Mouse (Mus musculus) heart, embryonic 13.5 days (tissue): Measurements from ENCODE around the gene Pusl1. TPM values are rescaled to one million over a fixed set of nuclear protein-coding genes. Genes with fewer than 3 reads are reported as not detected.
A peak's percentile ranks its signal among the peaks of the same experiment; 100 is the strongest.

ENCODE experiments used
- ATAC-seq: fragments of 200-750 bp; cut with Nextera tagmentation; 2 replicates; pipeline ENCODE4 v1.8.0; 2017; ENCODE audit warnings: moderate TSS enrichment; ENCODE audit not compliant: insufficient number of reproducible peaks, low FRiP score, low TSS enrichment; ENCODE audit errors: extremely low read depth
- H3K27ac ChIP-seq: fragments of 300-500 bp; sonication (generic); replicated peaks from 2 replicates; pipeline ENCODE4 v1.5.1; 2015; ENCODE audit warnings: moderate library complexity, mild to moderate bottlenecking, inconsistent platforms
- H3K27me3 ChIP-seq: fragments of 300-500 bp; sonication (generic); replicated peaks from 2 replicates; pipeline ENCODE4 v1.6.1; 2015; ENCODE audit warnings: mild to moderate bottlenecking, inconsistent platforms
- H3K36me3 ChIP-seq: fragments of 300-500 bp; sonication (generic); 2 replicates; pipeline ENCODE4 v1.6.1; 2015; ENCODE audit warnings: mild to moderate bottlenecking, inconsistent platforms
- H3K4me1 ChIP-seq: fragments of 300-500 bp; sonication (generic); 2 replicates; pipeline ENCODE4 v1.6.1; 2015; ENCODE audit warnings: inconsistent platforms
- H3K4me2 ChIP-seq: fragments of 300-500 bp; sonication (generic); 2 replicates; pipeline ENCODE4 v1.6.1; 2015; ENCODE audit warnings: inconsistent platforms, mild to moderate bottlenecking, moderate library complexity
- H3K4me3 ChIP-seq: fragments of 300-500 bp; sonication (generic); 2 replicates; pipeline ENCODE4 v1.5.1; 2015; ENCODE audit warnings: moderate library complexity, mild to moderate bottlenecking, inconsistent platforms
- H3K9ac ChIP-seq: fragments of 300-500 bp; sonication (generic); 2 replicates; pipeline ENCODE4 v1.6.1; 2015; ENCODE audit warnings: inconsistent platforms, mild to moderate bottlenecking, moderate library complexity
- H3K9me3 ChIP-seq: fragments of 300-500 bp; sonication (generic); 2 replicates; pipeline ENCODE4 v1.6.1; 2016; ENCODE audit warnings: inconsistent platforms
- WGBS: fragments of 180-500 bp; shearing (Covaris S2); methylation state at CpG from one replicate; pipeline ENCODE4 v1.1.7; 2015; ENCODE audit warnings: mixed read lengths; 5-methylcytosine and 5-hydroxymethylcytosine counted together
- polyA plus RNA-seq: library from polyadenylated mRNA; unstranded; fragments of >200 nt; fragmentation: Nextera tagmentation; extraction: Ambion mirVana; gene quantifications from 2 replicates; pipeline ENCODE4 v1.2.1, GENCODE M21; 2015

Pusl1 gene
- polyA plus RNA-seq, 1 experiment from 2014 or later: 32.5 TPM

DNA sequence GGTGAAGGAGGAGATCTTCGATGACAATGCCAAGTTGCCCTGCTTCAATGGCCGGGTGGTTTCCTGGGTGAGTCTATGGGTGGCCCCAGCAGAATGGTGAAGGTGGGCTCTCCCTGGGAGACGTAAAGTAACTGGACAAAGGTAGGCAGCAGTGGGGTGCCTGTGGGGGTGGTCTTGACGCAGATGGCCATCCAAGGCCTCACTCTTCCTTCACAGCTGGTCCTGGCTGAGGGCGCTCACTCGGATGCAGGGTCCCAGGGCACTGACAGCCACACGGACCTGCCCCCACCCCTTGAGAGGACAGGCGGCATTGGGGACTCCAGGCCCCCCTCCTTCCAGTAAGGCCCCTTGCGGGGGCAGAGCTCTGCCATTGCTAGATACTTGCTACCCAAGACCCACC, 38.2 kb downstream of the Pusl1 start:
- WGBS: 85% methylated on average over 9 of the region's 9 CpGs
- H3K4me1 ChIP-seq: peaks cover 21% of the 10 kb centered on the region
- no peak overlapping the region for H3K9ac ChIP-seq
- H3K27ac ChIP-seq: no peak overlapping the region
- no peak overlapping the region for H3K4me2 ChIP-seq
- H3K36me3 ChIP-seq: peaks cover 52% of the 10 kb centered on the region
- H3K27me3 ChIP-seq: no peaks in the 10 kb centered on the region
- H3K9me3 ChIP-seq: no peaks in the 10 kb centered on the region
- H3K4me3 ChIP-seq: no peak overlapping the region
- ATAC-seq: no peak

DNA sequence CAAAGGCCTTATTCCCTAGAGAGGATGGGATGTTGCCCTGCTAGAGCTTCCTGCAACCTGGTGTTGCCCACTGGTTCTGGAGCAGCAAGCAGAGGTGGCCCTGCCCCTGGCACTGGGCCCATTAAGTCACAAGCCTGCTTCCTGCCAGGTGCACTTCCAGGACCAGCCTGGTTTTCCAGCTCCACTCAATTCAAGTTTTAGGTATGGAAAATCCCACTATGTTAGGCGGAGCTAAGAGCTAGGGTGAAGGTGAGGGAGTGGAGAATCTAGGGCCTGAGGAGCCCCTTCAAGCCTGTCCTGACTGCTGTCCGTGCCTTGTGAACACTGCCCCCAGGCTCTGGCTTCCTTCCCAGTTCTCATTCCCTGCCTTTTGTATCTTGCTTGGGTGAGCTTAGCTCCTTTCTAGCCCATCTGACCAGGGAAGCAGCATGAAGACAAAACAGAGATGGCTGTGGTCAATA, 39.6 kb downstream of the Pusl1 start:
- no peak overlapping the region for H3K4me2 ChIP-seq
- no peak overlapping the region for H3K27ac ChIP-seq
- no peak overlapping the region for H3K4me3 ChIP-seq
- H3K27me3 ChIP-seq: no peaks in the 10 kb centered on the region
- no peaks in the 10 kb centered on the region for H3K9me3 ChIP-seq
- 72% methylated on average over 2 of the region's 2 CpGs for WGBS
- no peak overlapping the region for H3K9ac ChIP-seq
- ATAC-seq: no peak
- peaks cover 28% of the 10 kb centered on the region for H3K4me1 ChIP-seq
- peaks cover 38% of the 10 kb centered on the region for H3K36me3 ChIP-seq

DNA sequence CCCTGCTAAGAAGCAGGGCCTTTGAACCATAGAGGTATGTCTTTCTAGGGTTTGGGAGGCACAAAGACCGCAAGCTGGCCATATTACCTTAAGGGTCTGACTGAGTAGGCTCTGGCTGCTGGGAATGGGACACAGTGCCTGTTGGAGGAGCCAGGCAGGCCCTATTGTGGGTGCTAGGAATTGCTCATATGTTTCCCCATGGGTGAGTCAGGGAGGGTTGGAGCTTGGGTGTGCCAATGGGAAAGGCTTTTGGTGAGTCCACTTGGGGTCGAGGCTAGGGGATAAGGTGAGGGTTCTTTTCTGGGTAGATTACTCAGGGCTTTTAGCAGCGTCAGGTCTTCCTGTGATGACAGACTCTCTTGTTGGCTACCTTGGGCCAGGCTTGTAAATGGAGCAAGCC, 40.2 kb downstream of the Pusl1 start:
- Histone ChIP-seq H3K4me2 (no peak overlapping the region), H3K27ac (no peak overlapping the region), H3K9ac (no peak overlapping the region), H3K4me3 (no peak overlapping the region), H3K4me1 (peaks cover 34% of the 10 kb centered on the region), H3K27me3 (no peaks in the 10 kb centered on the region), H3K36me3 (peaks cover 31% of the 10 kb centered on the region), H3K9me3 (no peaks in the 10 kb centered on the region)
- no peak for ATAC-seq
- 86% methylated on average over 3 of the region's 3 CpGs for WGBS

DNA sequence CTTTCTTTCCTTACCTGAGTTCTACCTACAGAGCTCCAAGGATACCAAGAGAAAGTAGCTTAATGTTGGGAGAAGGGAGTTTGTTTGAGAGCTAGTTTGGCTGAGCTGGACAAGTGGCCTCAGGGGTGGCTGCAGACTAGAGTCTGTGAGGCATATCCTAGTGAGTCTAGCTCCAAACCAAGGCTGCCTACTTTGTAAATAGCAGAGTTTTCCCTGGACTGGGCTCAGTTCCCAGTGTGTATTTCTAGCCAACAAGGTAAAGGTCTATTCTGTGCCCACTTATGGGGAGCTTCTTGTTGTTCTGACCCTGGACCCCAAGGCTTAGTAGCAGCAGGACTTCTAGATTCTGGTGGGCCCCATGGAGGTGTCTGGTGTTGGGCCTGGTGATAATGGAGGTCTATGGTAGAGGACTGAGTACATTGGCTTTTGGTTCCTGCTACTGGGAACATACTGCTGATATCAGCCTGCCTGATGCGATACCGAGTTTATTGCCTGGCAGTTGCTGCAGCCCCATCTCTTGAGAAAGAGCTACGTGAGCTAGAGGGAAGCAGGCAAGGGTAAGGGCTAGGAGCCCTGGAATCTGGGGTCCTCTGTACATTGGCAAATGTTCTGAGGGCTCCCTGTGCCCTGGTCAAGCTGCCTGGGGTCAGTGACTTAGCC, 41.7 kb downstream of the Pusl1 start:
- Histone ChIP-seq H3K9me3 (no peaks in the 10 kb centered on the region), H3K36me3 (peaks cover 17% of the 10 kb centered on the region), H3K27ac (no peak overlapping the region), H3K27me3 (no peaks in the 10 kb centered on the region), H3K9ac (no peak overlapping the region), H3K4me3 (no peak overlapping the region), H3K4me1 (peaks cover 35% of the 10 kb centered on the region), H3K4me2 (no peak overlapping the region)
- 85% methylated on average over 3 of the region's 3 CpGs for whole genome bisulfite sequencing
- no peak for ATAC-seq

DNA sequence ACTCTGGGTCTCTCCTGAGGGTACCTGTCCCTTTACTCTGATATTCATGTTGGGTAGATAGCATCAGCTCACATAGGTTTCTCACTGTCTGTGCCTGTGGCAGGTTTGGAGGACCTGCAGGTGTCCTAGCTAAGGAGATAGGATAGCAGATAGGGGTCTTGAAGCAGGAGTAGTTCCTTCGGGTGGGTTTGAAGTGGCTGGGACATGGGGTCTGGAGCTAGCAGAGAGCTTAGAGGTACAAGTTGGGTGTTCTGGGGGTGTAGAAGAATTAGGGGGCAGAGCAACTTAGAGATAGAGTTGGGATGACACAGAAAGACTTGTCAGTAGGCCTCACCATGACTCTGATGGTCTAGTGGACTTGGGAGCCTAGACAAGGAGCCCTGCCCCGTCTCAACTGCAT, 42.2 kb downstream of the Pusl1 start:
- no peak for ATAC-seq
- H3K4me3 ChIP-seq: no peak overlapping the region
- peak overlapping the region; percentile 19; the same call in 1 of the 2 replicates for H3K9ac ChIP-seq
- H3K36me3 ChIP-seq: peaks cover 14% of the 10 kb centered on the region
- no peak overlapping the region for H3K4me2 ChIP-seq
- no peaks in the 10 kb centered on the region for H3K27me3 ChIP-seq
- WGBS: 81% methylated on average over 2 of the region's 2 CpGs
- H3K9me3 ChIP-seq: no peaks in the 10 kb centered on the region
- peaks cover 35% of the 10 kb centered on the region for H3K4me1 ChIP-seq
- H3K27ac ChIP-seq: no peak overlapping the region

DNA sequence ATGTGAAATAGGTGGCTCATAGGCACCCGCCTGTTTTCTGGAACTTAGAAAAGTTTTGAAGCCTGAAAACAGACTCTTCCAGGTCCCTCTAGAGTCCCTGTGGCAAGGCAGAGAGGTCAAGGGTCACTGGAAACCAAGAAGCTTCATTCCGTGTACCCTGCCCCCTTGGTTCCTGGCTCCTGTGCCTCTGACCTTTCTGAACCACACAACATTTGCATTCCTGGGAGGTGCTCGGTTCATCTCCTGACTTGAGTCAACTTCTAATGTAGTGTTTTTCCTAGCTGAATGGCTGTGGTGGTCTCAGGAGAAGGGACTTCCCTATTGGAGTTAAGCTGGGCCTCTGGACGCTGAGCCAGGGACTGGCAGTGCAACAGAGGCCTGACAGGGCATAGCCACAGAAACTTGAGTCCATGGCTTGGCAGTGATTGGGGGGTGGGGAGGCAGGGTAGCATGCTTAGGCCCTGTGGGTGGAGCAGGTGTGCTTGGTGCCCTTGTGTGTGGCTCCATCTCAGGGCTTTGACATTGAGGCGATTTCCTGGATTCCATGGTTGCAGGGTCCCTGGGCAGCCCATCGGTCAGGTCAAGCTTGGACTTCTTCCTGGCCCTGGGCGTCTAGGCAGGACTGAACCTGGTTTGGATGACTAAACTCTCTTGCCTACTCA, 43.0 kb downstream of the Pusl1 start:
- H3K4me2 ChIP-seq: peak overlapping the region; percentile 98
- H3K4me1 ChIP-seq: peaks cover 35% of the 10 kb centered on the region
- H3K9ac ChIP-seq: peak overlapping the region; percentile 97
- ATAC-seq: no peak
- 62% methylated on average over 7 of the region's 7 CpGs for WGBS
- peaks cover 12% of the 10 kb centered on the region for H3K36me3 ChIP-seq
- H3K27me3 ChIP-seq: no peaks in the 10 kb centered on the region
- H3K27ac ChIP-seq: no peak overlapping the region
- no peaks in the 10 kb centered on the region for H3K9me3 ChIP-seq
- peak overlapping the region; percentile 92 for H3K4me3 ChIP-seq

DNA sequence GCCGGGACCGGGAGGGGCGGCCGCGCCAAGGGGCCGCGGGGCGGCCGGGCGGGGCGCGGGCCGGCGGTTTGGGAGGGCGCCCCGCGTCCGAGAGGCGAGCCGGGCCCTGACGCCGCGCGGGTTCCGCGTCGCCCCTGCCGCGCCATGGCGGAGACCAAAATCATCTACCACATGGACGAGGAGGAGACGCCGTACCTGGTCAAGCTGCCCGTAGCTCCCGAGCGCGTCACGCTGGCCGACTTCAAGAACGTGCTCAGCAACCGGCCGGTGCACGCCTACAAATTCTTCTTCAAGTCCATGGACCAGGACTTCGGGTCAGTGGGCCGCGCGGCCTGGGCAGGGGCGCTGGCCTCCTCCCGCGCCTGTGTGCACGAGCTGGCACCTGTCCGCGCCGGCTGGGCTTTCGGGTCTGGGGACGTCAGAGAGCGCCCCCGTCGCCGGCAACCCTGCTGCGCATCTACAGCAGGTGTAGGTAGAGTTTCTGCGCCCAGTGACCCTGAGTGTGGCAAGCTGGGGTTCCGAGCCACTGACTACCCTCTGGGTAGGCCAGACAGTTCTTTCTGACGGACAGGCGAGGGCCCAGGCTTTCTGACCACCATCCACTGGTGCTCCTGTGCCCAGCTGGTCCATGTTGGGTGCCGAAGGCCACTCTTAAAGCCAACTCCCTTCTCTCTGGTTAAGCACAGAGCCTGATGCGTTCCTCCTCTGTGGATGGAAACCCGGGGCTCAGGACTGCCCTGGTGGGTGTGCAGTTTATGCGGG, 43.8 kb downstream of the Pusl1 start:
- Histone ChIP-seq H3K36me3 (peaks cover 16% of the 10 kb centered on the region), H3K4me2 (peak overlapping the region; percentile 98), H3K9ac (peak overlapping the region; percentile 97), H3K27ac (peak overlapping the region; percentile 70), H3K4me3 (peak overlapping the region; percentile 92), H3K27me3 (no peaks in the 10 kb centered on the region), H3K9me3 (no peaks in the 10 kb centered on the region), H3K4me1 (peaks cover 35% of the 10 kb centered on the region)
- ATAC-seq: peak; percentile 6; the same call in 1 of the 2 replicates
- WGBS: 2% methylated on average over 56 of the region's 69 CpGs

DNA sequence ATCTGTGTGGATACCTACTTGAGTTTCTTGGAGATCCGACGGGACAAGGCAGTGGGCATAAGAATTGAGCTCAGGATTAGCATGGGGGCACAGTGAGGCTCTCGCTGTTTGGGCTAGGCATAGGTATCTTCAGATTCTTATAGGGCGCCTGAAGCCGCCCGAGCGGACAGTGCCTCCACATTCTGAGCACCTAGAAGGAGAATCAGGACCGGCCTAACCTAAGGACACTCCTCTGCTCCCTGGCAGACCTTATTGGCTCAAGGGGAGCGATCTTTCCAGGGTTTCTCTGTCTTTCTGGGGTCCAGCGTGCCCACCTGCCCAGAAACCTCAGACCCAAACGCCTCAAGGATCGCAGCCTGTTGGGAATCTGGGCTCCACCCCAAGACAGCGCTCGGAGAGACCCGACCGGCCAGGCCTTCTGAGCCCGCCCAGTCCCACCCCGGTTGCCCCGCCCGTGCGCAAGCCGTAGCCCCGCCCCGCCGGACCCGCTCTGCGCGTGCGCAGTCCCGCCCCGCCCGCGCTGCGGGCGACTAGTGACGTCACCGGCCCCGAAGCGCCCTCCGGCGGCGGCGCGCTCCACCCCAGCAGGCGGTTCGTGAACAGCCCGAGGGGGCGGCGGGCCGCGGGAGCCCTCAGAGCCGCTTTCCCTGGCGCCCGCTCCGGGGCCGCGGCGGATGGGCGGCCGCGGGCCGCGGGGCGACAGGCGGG, 44.6 kb downstream of the Pusl1 start, which contains the start of gene Dvl1:
Gene Dvl1 (plus strand): TSS at position 532 of the 708 bp plus-strand sequence.
- H3K27ac ChIP-seq: peak within 1 kb of the TSS; percentile 70
- ATAC-seq: peak; percentile 92
- H3K9me3 ChIP-seq: no peaks in the 10 kb centered on the region
- 1% methylated on average over 64 of the region's 65 CpGs for WGBS
- H3K27me3 ChIP-seq: no peaks in the 10 kb centered on the region
- peak within 1 kb of the TSS; percentile 92 for H3K4me3 ChIP-seq
- peaks cover 22% of the 10 kb centered on the region for H3K36me3 ChIP-seq
- H3K4me2 ChIP-seq: peak within 1 kb of the TSS; percentile 98
- peak within 1 kb of the TSS; percentile 97 for H3K9ac ChIP-seq
- peaks cover 35% of the 10 kb centered on the region for H3K4me1 ChIP-seq

DNA sequence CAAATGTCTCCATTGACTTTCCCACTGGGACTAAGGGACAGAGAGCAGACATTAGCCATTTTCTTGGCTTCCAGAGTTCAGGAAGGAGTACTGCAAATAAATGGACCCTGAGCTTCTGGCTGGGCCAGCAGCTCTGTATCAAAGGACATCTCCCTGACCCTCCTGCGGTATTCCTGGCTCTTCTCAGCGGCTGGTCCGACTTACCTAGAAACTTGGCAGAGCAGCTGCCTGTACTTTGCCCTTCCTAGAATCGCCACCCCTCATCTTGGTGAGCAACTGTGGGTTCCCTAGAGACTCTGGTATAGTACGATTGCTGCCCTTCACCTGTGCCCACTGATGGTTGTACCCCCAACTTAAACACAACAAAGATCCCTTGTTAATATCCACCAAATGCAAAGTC, 48.4 kb downstream of the Pusl1 start:
- peaks cover 29% of the 10 kb centered on the region for H3K36me3 ChIP-seq
- ATAC-seq: no peak
- no peak overlapping the region for H3K4me2 ChIP-seq
- no peak overlapping the region for H3K9ac ChIP-seq
- H3K27ac ChIP-seq: no peak overlapping the region
- peaks cover 49% of the 10 kb centered on the region for H3K4me1 ChIP-seq
- peaks cover 5% of the 10 kb centered on the region; the same call in 1 of the 2 replicates for H3K27me3 ChIP-seq
- no peak overlapping the region for H3K4me3 ChIP-seq
- 84% methylated on average over 5 of the region's 5 CpGs for WGBS
- no peaks in the 10 kb centered on the region for H3K9me3 ChIP-seq

DNA sequence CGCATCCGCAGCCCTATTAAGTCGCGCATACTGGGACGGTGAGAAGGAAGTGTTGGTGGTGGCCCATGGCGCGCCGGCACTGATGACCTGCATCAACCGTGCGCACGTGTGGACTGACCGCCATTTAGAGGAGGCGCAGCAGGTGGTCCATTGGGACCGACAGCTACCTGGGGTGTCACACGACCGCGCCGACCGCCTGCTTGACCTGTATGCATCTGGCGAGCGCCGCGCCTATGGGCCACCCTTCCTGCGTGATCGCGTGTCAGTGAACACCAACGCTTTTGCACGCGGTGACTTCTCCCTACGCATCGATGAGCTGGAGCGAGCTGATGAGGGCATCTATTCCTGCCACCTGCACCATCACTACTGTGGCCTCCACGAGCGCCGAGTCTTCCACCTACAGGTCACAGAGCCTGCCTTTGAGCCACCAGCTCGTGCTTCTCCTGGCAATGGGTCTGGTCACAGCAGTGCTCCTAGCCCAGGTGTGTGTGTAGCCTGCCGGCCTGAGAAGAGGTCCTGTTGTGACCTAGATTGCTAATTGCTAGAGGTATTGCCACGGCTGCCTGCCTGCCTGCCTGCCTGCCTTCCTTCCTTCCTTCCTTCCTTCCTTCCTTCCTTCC, 49.8 kb downstream of the Pusl1 start:
- Histone ChIP-seq H3K4me2 (peak overlapping the region; percentile 86), H3K4me3 (peak overlapping the region; percentile 60), H3K27ac (no peak overlapping the region), H3K9ac (peak overlapping the region; percentile 83), H3K4me1 (peaks cover 54% of the 10 kb centered on the region), H3K9me3 (no peaks in the 10 kb centered on the region), H3K27me3 (peaks cover 5% of the 10 kb centered on the region; the same call in 1 of the 2 replicates), H3K36me3 (peaks cover 30% of the 10 kb centered on the region)
- 47% methylated on average over 38 of the region's 38 CpGs for WGBS
- no peak for ATAC-seq
